Comparison of ENCODE assay signal across 18 mouse cellular contexts in genomic region chr2:129513546-129514400, GRCm38 (mm10). TPM values are rescaled to one million over a fixed set of nuclear protein-coding genes. Genes with fewer than 3 reads are reported as not detected.
DNase-seq lines count a peak whose midpoint lies in the region; ATAC-seq and TF ChIP-seq lines count a peak whose summit lies in the region.
"Had no signal": no experiment of that assay in that cellular context is flagged by ENCODE, and none has a peak within 500 bp of the region (broad histone marks: within the 10 kb centered on the region; RNA-seq: fewer than 3 reads in every experiment).

No protein-coding gene starts in this region.

- H3K27ac ChIP-seq in kidney, embryonic 14.5 days (ENCODE audit: low read depth, low read length) = no peak overlapping the region
- peak overlapping the region; percentile 81; the same call in 1 of the 2 replicates for H3K27ac ChIP-seq in stomach, embryonic 15.5 days
- H3K27ac ChIP-seq in stomach, postnatal 0 days (replicated peaks) = no peak overlapping the region
- peak overlapping the region; percentile 42; the same call in 1 of the 2 replicates for H3K27ac ChIP-seq in liver, embryonic 15.5 days (replicated peaks)
- H3K27ac ChIP-seq: gastrocnemius, adult 2 months; hindbrain, embryonic 10.5 days; intestine, embryonic 15.5 days had no signal

- no peak for TF ChIP-seq EP300 in stomach, postnatal 0 days (optimal IDR thresholded peaks at IDR 0.05)

- 73% methylated on average over 6 of the region's 6 CpGs for WGBS in kidney, embryonic 14.5 days
- WGBS in stomach, embryonic 15.5 days = 73% methylated on average over 6 of the region's 6 CpGs
- WGBS in stomach, postnatal 0 days = 72% methylated on average over 6 of the region's 6 CpGs
- WGBS in liver, embryonic 15.5 days (ENCODE audit: insufficient replicate concordance) = 39% methylated on average over 6 of the region's 6 CpGs

- no peak for ATAC-seq in kidney, embryonic 14.5 days (ENCODE audit: low FRiP score, low TSS enrichment)
- no peak for ATAC-seq in stomach, embryonic 15.5 days (ENCODE audit: insufficient read depth, low FRiP score, low read depth)
- ATAC-seq in stomach, postnatal 0 days (ENCODE audit: low FRiP score, low TSS enrichment) = no peak
- peak; percentile 44; the same call in 1 of the 2 replicates for ATAC-seq in liver, embryonic 15.5 days (ENCODE audit: insufficient read depth)
- ATAC-seq: CD4-positive, CD25-positive, alpha-beta regulatory T cell, adult 4 months; forebrain, embryonic 14.5 days; intestine, embryonic 15.5 days; lung, postnatal 0 days had no signal

- no peak overlapping the region for H3K4me3 ChIP-seq in kidney, embryonic 14.5 days (ENCODE audit: low read length)
- no peak overlapping the region for H3K4me3 ChIP-seq in stomach, embryonic 15.5 days (replicated peaks)
- no peak overlapping the region for H3K4me3 ChIP-seq in stomach, postnatal 0 days (ENCODE audit: low read depth, low read length)
- H3K4me3 ChIP-seq in liver, embryonic 15.5 days (replicated peaks) = no peak overlapping the region
- H3K4me3 ChIP-seq: gastrocnemius, adult 2 months; hindbrain, embryonic 10.5 days; intestine, embryonic 15.5 days had no signal

- no peak overlapping the region for H3K9ac ChIP-seq in kidney, embryonic 14.5 days (ENCODE audit: low read depth, low read length)
- H3K9ac ChIP-seq in stomach, embryonic 15.5 days = no peak overlapping the region
- H3K9ac ChIP-seq in stomach, postnatal 0 days (ENCODE audit: low read length) = no peak overlapping the region
- H3K9ac ChIP-seq in liver, embryonic 15.5 days = no peak overlapping the region
- H3K9ac ChIP-seq: intestine, embryonic 15.5 days had no signal

- intact Hi-C loops in left cerebral cortex, postnatal 10 days (cut with DNase I) = no loop called here

- H3K9me3 ChIP-seq in kidney, embryonic 14.5 days (ENCODE audit: control insufficient read depth, low read length) = no peaks in the 10 kb centered on the region
- no peaks in the 10 kb centered on the region for H3K9me3 ChIP-seq in stomach, embryonic 15.5 days
- H3K9me3 ChIP-seq in stomach, postnatal 0 days (ENCODE audit: control insufficient read depth, low read length) = no peaks in the 10 kb centered on the region
- H3K9me3 ChIP-seq in liver, embryonic 15.5 days (replicated peaks) = no peaks in the 10 kb centered on the region
- H3K9me3 ChIP-seq: hindbrain, embryonic 10.5 days; intestine, embryonic 15.5 days had no signal

- H3K4me1 ChIP-seq in kidney, embryonic 14.5 days (ENCODE audit: control insufficient read depth, insufficient read depth, low read length) = no peaks in the 10 kb centered on the region
- no peaks in the 10 kb centered on the region for H3K4me1 ChIP-seq in stomach, embryonic 15.5 days
- no peaks in the 10 kb centered on the region for H3K4me1 ChIP-seq in stomach, postnatal 0 days (replicated peaks; ENCODE audit: control insufficient read depth, insufficient read depth)
- H3K4me1 ChIP-seq in liver, embryonic 15.5 days (replicated peaks) = no peaks in the 10 kb centered on the region
- H3K4me1 ChIP-seq: intestine, embryonic 15.5 days had no signal

- no peak overlapping the region for H3K4me2 ChIP-seq in kidney, embryonic 14.5 days (replicated peaks; ENCODE audit: low read depth, low read length)
- no peak overlapping the region for H3K4me2 ChIP-seq in stomach, embryonic 15.5 days
- no peak overlapping the region for H3K4me2 ChIP-seq in stomach, postnatal 0 days (replicated peaks; ENCODE audit: low read depth)
- no peak overlapping the region for H3K4me2 ChIP-seq in liver, embryonic 15.5 days
- H3K4me2 ChIP-seq: intestine, embryonic 15.5 days had no signal

- DNase-seq in kidney, adult 9 months = peak; percentile 20
- DNase-seq in stomach, postnatal 0 days (ENCODE audit: low spot score) = no peak
- no peak for DNase-seq in left cerebral cortex, postnatal 10 days (ENCODE audit: extremely low spot score in 1 of 2, low spot score in 2 of 2)
- no peak for DNase-seq in frontal cortex, postnatal 36 days (ENCODE audit: low spot score in 2 of 2)
- DNase-seq: cerebellum, adult 2 months; gastrocnemius, adult 2 months; heart, adult 18-20 months; layer of hippocampus, adult 9-11 months; right cerebral cortex, postnatal 4 days had no signal

- no peaks in the 10 kb centered on the region for H3K27me3 ChIP-seq in kidney, embryonic 14.5 days (ENCODE audit: control insufficient read depth, insufficient read depth, low read length)
- H3K27me3 ChIP-seq in stomach, embryonic 15.5 days (replicated peaks) = no peaks in the 10 kb centered on the region
- no peaks in the 10 kb centered on the region for H3K27me3 ChIP-seq in stomach, postnatal 0 days (ENCODE audit: control insufficient read depth, insufficient read depth, low read length)
- no peaks in the 10 kb centered on the region for H3K27me3 ChIP-seq in liver, embryonic 15.5 days
- H3K27me3 ChIP-seq: intestine, embryonic 15.5 days had no signal

- no peaks in the 10 kb centered on the region for H3K36me3 ChIP-seq in kidney, embryonic 14.5 days (ENCODE audit: control insufficient read depth, insufficient read depth, low read length)
- H3K36me3 ChIP-seq in stomach, embryonic 15.5 days = no peaks in the 10 kb centered on the region
- H3K36me3 ChIP-seq in stomach, postnatal 0 days (ENCODE audit: control insufficient read depth, insufficient read depth, low read length) = no peaks in the 10 kb centered on the region
- H3K36me3 ChIP-seq in liver, embryonic 15.5 days (replicated peaks) = no peaks in the 10 kb centered on the region
- H3K36me3 ChIP-seq: hindbrain, embryonic 10.5 days; intestine, embryonic 15.5 days had no signal

- TF ChIP-seq CTCF in stomach, postnatal 0 days (IDR thresholded peaks at IDR 0.05; ENCODE audit: low read depth) = no peak

RNA-seq across cellular contexts. Expression of gene F830045P16Rik, which starts 22.6 kb away (rescaled TPM):
- polyA plus RNA-seq in kidney, embryonic 14.5 days (2014; fragmentation: Nextera tagmentation; extraction: Ambion mirVana) = not detected in 2 replicates
- 0.09 and 0.22 TPM in 2 replicates for polyA plus RNA-seq in stomach, embryonic 15.5 days (2015; fragmentation: Nextera tagmentation; extraction: Ambion mirVana)
- polyA plus RNA-seq in stomach, postnatal 0 days (2015; fragmentation: Nextera tagmentation; extraction: Ambion mirVana) = 0.05 TPM in 1 of 2 replicates, not detected in the other
- polyA plus RNA-seq in liver, embryonic 15.5 days (2015; fragmentation: Nextera tagmentation; extraction: Ambion mirVana) = not detected in 2 replicates
- total RNA-seq in left cerebral cortex, postnatal 10 days (2021) = under 1 TPM; 0.24 to 0.30 TPM
- total RNA-seq: gastrocnemius, adult 2 months; heart, adult 18-20 months had no signal
- polyA plus RNA-seq: brain, embryonic 14.5 days; CD4-positive, CD25-positive, alpha-beta regulatory T cell, adult 4 months; forebrain, embryonic 14.5 days; hindbrain, embryonic 10.5 days; intestine, embryonic 15.5 days; lung, postnatal 0 days had no signal

Comparison
In these comparisons a context has a peak if more than half of its experiments do, and no peak if none do; other contexts are left out.
1. H3K27ac ChIP-seq: peak in stomach, embryonic 15.5 days (single experiment) and liver, embryonic 15.5 days (single experiment); none in kidney, embryonic 14.5 days (single experiment) and stomach, postnatal 0 days (single experiment).